Mouse (Mus musculus) large intestine, adult 2 months (tissue): ENCODE measurements around the gene Ubald1. TPM values are rescaled to one million over a fixed set of nuclear protein-coding genes. Genes with fewer than 3 reads are reported as not detected.

ENCODE experiments used
- DNase-seq: peaks from one replicate; pipeline ENCODE4 v3.0.0-alpha.2; 2012; ENCODE audit warnings: low read depth, low spot score
- WGBS: fragments of 180-500 bp; shearing (Covaris S2); methylation state at CpG from one replicate; pipeline ENCODE4 v1.1.7; 2018; 5-methylcytosine and 5-hydroxymethylcytosine counted together
- polyA plus RNA-seq: library from polyadenylated mRNA; depleted of rRNA; stranded (reverse); fragments of >200 nt; gene quantifications from 2 replicates; pipeline ENCODE4 v1.2.3, GENCODE M21; 2012; rRNA removed

Ubald1 gene
- polyA plus RNA-seq, 1 experiment: 25.5 TPM

- WGBS: 47% methylated on average over 6 of the region's 6 CpGs
- DNase-seq: no peak
Observed at GRCm38 (mm10) chr16:4829271-4829900, 50.7 kb downstream of the Ubald1 start.

- 93% methylated on average over 5 of the region's 5 CpGs for WGBS
- DNase-seq: no peak
Observed at GRCm38 (mm10) chr16:4827639-4828038, 52.5 kb downstream of the Ubald1 start.

Other genes with a start within 250 kb of the Ubald1 start
- 5.3 and 5.5 TPM in 2 replicates for gene Vasn, start 240.4 kb downstream of the Ubald1 start, polyA plus RNA-seq
- gene Dnaja3, start 240.3 kb downstream of the Ubald1 start, polyA plus RNA-seq: 31.3 and 35.5 TPM in 2 replicates
- gene Coro7, start 200.5 kb downstream of the Ubald1 start, polyA plus RNA-seq: 42.9 and 73.6 TPM in 2 replicates
- gene Nmral1, start 161.0 kb downstream of the Ubald1 start, polyA plus RNA-seq: 8.0 and 12.7 TPM in 2 replicates
- 27.8 and 34.5 TPM in 2 replicates for gene Hmox2, start 154.0 kb downstream of the Ubald1 start, polyA plus RNA-seq
- gene Cdip1, start 90.0 kb downstream of the Ubald1 start, polyA plus RNA-seq: 29.6 and 56.2 TPM in 2 replicates
- not detected in 2 replicates for gene 4930562C15Rik, start 44.9 kb downstream of the Ubald1 start, polyA plus RNA-seq
- gene Mgrn1, start 5.9 kb upstream of the Ubald1 start, polyA plus RNA-seq: 102 and 116 TPM in 2 replicates
- gene Nudt16l1, start 58.4 kb upstream of the Ubald1 start, polyA plus RNA-seq: 55.7 and 56.2 TPM in 2 replicates
- 25.2 and 44.5 TPM in 2 replicates for gene Anks3, start 83.9 kb upstream of the Ubald1 start, polyA plus RNA-seq
- 0.11 and 0.44 TPM in 2 replicates for gene Sept12, start 117.5 kb upstream of the Ubald1 start, polyA plus RNA-seq
- gene Smim22, start 127.0 kb upstream of the Ubald1 start, polyA plus RNA-seq: 436 and 466 TPM in 2 replicates
- 46.1 and 51.6 TPM in 2 replicates for gene Rogdi, start 133.2 kb upstream of the Ubald1 start, polyA plus RNA-seq
- 52.5 and 65.5 TPM in 2 replicates for gene Glyr1, start 169.5 kb upstream of the Ubald1 start, polyA plus RNA-seq
- gene Ubn1, start 169.7 kb upstream of the Ubald1 start, polyA plus RNA-seq: 22.4 and 31.1 TPM in 2 replicates